Mouse (Mus musculus): Measurements from ENCODE around the gene Nlk.
"Not testable (repeated sequence)": the region's sequence is repeated elsewhere in the genome, so short reads cannot be mapped to it uniquely, and the experiment has no call there.

The Nlk gene

GRCm38 (mm10) chr11:78690547-78690946 is 6.6 kb downstream of the Nlk start:
- no peak for DNase-seq (ENCODE audit: low spot score in 2 of 2)

- no peak for DNase-seq (ENCODE audit: low spot score in 2 of 2)
Measured at GRCm38 (mm10) chr11:78681058-78681457, 16.1 kb downstream of the Nlk start.

- no peak for DNase-seq (ENCODE audit: low spot score in 2 of 2)
Measured at GRCm38 (mm10) chr11:78678761-78679160, 18.4 kb downstream of the Nlk start.

GRCm38 (mm10) chr11:78668647-78669046 is 28.5 kb downstream of the Nlk start:
- no peak for DNase-seq (ENCODE audit: low spot score in 2 of 2)

- no peak for DNase-seq (ENCODE audit: low spot score in 2 of 2)
Measured at GRCm38 (mm10) chr11:78664853-78665252, 32.3 kb downstream of the Nlk start.

DNA sequence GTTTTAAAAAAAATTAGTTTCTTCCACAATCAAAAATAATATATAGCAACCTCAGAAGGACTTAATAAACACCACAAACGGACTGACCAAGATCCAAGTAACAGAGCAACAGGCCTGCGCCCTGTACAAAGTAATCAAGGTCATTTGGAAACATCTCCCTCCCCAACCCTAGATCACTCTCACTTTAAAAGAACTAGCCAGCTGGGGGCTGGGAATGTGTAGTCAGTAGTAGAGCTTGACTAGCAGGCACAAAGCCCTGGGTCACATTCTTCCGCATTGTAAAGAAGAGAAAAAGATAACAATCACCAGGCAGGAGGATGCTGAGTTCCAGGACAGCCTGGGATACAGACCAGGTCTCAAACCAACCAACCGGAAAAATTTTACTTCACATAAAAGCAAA is 33.3 kb downstream of the Nlk start:
- DNase-seq (ENCODE audit: low spot score in 2 of 2), result no peak

DNA sequence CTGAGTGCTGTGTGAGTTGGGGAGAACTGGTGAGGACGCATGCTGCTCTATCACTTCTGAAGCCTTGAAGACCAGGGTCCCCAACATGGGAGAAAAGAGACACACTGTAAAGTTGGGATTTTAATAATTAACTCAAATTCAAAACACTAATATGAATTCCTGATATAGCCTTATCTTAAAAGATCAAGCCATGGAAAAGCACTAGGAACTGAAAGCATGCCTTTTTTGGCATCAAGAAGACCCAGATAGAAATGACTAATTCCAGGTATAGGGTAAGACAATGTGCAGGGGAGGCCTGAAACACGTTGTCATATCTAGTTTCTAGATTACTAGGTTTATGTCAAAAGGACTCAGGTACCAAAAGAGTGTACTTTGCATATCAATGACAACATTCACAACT is 48.0 kb downstream of the Nlk start:
- no peak for DNase-seq (ENCODE audit: low spot score in 2 of 2)

DNA sequence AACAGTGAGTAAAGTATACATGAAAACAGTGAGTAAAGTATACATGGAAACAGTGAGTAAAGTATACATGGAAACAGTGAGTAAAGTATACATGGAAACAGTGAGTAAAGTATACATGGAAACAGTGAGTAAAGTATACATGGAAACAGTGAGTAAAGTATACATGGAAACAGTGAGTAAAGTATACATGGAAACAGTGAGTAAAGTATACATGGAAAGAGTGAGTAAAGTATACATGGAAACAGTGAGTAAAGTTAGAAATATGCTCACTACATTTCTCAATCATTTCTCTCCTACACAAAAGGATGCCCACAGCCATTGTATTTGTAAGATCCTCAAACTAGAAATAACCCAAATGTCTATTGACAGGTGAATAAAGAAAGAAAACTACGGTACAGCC is 48.8 kb downstream of the Nlk start:
- not testable (repeated sequence) for DNase-seq (ENCODE audit: low spot score in 2 of 2)

GRCm38 (mm10) chr11:78643746-78644145 is 53.4 kb downstream of the Nlk start:
- no peak for DNase-seq (ENCODE audit: low spot score in 2 of 2)

GRCm38 (mm10) chr11:78642151-78642550 is 55.0 kb downstream of the Nlk start:
- no peak for DNase-seq (ENCODE audit: low spot score in 2 of 2)

DNA sequence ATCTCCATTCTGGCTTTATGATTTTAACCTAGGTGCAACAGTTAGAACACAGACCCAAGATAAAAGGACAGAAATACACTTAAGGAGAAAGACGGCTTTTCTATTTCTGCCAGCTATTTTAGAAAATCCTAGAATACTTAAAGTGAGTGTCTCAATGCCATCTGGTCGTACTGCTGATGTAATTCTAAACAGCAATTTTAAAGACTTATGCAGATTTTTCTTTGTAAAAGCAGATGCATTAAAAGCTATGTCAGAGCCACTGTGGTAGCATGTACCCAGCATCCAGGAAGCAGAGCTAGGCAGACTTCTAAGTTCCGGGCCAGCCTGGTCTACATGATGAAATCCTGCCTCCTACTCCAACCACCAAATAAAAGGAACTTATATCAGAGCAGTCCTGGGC is 56.1 kb downstream of the Nlk start:
- DNase-seq (ENCODE audit: low spot score in 2 of 2), result no peak

DNA sequence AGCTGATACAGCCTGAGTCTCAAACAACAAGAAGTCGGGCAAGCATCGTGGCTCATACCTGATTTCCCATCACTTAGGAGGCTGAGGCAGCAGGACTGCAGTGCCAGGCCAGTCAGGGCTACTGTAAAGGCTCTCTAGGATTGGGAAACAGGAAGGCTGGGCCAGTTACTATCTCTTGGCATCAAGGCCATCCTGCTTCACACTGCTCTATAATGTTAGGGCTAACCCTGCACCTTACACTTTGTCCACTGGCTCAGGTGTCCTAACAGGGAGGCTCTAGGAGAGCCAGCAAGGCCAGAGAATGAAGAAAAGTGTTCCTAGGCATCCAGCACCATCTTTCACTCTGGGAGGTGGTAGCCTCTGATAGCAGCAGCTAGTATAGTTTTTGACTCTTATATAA is 64.4 kb downstream of the Nlk start:
- DNase-seq (ENCODE audit: low spot score in 2 of 2), result no peak

DNA sequence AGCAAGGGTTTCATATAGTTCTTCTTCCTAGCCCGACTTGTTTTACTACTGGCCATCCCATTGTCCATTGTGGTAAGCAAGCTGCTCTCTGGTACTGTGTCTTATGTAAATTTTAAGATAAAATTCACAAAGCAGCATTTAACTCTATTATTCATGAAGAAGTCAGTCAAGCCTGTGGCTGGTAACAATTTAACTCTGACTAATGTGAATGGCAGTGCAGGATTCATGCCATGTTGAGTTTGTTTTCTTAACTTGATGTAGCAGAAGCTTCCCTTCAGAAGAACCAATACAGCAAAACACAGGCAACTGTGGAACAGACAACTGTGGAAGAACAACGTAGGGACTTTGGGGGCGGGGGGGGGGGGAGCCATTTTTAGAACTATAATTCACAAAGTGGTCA is 68.3 kb downstream of the Nlk start:
- DNase-seq (ENCODE audit: low spot score in 2 of 2), result no peak

DNA sequence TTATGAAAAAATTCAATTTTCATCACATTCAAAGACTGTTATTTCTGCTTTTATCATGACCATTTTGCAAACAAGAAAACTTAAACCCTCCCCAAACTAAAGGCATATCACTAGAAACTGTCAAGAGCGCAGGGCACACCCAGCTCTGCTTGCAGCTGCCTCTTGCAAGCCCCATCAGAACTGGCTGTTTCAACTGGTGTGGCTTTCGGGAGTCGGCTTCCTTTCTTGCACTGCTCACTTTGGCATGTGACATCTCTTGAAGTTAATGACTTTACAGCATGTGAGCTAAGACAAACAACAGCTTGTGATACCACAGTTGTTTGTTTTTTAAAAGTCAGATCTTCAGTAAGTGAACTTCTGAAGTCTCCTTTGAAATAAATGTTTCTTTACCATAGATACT is 72.8 kb downstream of the Nlk start:
- DNase-seq (ENCODE audit: low spot score in 2 of 2), result no peak

GRCm38 (mm10) chr11:78621926-78622325 is 75.2 kb downstream of the Nlk start:
- no peak for DNase-seq (ENCODE audit: low spot score in 2 of 2)

GRCm38 (mm10) chr11:78620179-78620578 is 77.0 kb downstream of the Nlk start:
- DNase-seq (ENCODE audit: low spot score in 2 of 2), result no peak

- DNase-seq (ENCODE audit: low spot score in 2 of 2), result no peak
Measured at GRCm38 (mm10) chr11:78611273-78611672, 85.9 kb downstream of the Nlk start.

DNA sequence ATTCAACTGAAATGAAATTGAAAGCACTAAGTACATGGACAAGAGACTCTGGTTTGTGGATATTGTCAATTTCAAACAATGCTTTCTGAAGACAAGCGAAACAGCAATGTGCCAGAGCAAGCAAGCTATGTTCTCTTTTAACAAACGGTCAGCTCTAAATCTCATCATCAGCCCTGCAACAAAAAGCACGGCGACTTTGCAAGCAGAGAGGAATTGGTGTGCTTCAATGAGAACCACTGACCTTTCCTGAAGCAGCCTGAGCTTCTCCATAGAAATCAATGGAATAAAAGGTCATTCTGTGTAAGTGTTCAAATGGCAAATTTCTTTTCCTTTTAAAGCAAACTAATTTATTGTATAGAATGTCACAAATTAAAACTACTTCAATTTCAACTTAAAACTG is 87.5 kb downstream of the Nlk start:
- no peak for DNase-seq (ENCODE audit: low spot score in 2 of 2)

DNA sequence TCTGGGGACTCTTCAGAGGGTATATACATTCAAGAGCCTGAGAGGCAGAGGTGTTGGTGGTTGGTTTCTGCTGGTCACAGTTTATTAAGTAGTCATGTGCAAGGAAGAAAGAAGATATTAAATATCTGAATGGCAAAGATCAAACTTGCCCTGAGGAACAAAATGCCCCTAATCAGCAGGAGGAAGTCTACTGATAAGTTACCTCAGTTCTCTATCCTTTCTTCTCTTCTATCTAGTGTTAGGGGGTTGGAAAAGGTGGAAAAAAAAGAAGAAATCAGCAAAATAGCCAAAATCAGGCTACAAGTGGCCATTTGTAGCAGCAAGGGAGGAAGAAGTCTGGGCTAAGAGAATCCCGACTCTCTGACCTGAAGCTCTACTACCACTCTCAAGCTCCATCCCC is 92.3 kb downstream of the Nlk start:
- DNase-seq (ENCODE audit: low spot score in 2 of 2), result no peak

- DNase-seq (ENCODE audit: low spot score in 2 of 2), result no peak
Measured at GRCm38 (mm10) chr11:78602781-78603180, 94.4 kb downstream of the Nlk start.

DNA sequence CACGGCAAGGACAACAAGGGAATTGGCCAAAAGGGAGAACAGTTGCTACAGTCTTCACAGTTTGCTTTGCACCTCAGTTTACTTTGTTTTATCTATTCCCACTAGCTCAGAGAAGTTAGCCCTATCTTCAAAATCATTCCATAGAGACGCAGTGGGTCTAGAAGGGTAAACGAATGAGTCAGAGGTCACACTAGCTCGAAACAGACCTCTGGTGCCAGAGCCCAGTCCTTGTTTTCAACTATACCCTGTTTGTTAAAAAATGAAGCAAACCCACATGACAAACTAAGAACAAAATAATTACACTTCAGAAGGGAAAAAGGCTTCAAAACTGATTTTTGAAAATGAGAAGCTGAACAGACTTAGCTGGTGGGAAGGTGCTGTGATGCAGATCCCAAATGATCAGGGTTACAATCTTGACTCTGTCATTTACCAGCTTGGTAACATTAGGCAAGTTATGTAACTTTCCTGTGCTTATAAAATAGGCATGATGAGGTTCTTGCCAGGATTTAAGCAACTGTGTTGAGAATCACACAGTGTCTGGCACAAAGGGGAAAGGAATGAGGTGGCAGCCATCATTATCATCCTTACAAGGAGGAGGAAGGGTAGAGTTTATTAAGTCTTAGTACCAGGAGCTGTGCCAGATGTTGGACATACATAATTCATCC is 96.1 kb downstream of the Nlk start:
- DNase-seq (ENCODE audit: low spot score in 2 of 2), result no peak

GRCm38 (mm10) chr11:78600496-78600895 is 96.7 kb downstream of the Nlk start:
- no peak for DNase-seq (ENCODE audit: low spot score in 2 of 2)

GRCm38 (mm10) chr11:78600051-78600450 is 97.1 kb downstream of the Nlk start:
- DNase-seq (ENCODE audit: low spot score in 2 of 2), result no peak

DNA sequence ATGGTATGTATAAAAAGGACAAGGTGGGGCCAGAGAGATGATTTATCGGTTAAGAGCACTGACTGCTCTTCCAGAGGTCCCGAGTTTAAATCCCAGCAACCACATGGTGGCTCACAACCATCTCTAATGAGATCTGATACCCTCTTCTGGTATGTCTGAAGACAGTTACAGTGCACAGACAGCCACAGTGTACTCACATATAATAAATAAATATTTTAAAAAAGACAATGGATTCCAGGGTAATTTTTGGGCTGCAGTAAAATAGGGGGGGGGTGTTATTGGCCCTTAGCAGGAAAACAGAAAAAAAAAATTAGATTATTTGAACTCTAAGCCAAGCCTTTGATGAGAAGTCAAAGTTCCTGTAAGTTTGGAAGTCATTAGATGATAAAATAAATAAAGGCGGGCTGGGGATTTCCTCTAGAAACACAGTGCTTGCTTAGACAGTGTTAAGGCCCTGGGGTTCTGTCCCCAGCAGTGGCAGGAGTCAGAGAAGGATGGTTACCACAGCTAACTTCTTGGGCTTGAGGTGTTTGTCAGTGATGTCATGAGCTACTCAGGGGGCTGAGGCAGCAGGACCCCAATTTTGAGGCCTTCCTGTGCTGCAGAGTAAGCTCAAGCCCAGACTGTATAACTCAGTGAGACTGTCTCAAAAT is 98.3 kb downstream of the Nlk start:
- DNase-seq (ENCODE audit: low spot score in 2 of 2), result no peak

Data from frontal cortex, postnatal 10 days (tissue).